Mouse (Mus musculus) spleen, postnatal 36 days (tissue): ENCODE measurements around the gene Lrrc38.
"Not testable (repeated sequence)": the region's sequence is repeated elsewhere in the genome, so short reads cannot be mapped to it uniquely, and the experiment has no call there.

Experiments used
- DNase-seq, 2 experiments: peaks; one replicate each; pipeline ENCODE4 v3.0.0; 2022; ENCODE audit warnings: low spot score in 2 of 2, mixed read lengths in 1 of 2

Gene Lrrc38

GRCm38 (mm10) chr4:143349484-143349906 lies at the start of gene Lrrc38:
Gene Lrrc38, plus strand, starts transcription at chr4:143349757.
- DNase-seq = no peak

GRCm38 (mm10) chr4:143300113-143300688 lies 49.4 kb upstream of the Lrrc38 start:
- DNase-seq = no peak

- DNase-seq = no peak
Measured at GRCm38 (mm10) chr4:143301042-143301441, 48.5 kb upstream of the Lrrc38 start.

- DNase-seq = no peak
Measured at GRCm38 (mm10) chr4:143301875-143302274, 47.7 kb upstream of the Lrrc38 start.

GRCm38 (mm10) chr4:143302279-143302890 lies 47.2 kb upstream of the Lrrc38 start:
- no peak for DNase-seq

- no peak for DNase-seq
Measured at GRCm38 (mm10) chr4:143305031-143305430, 44.5 kb upstream of the Lrrc38 start.

- DNase-seq = no peak
Measured at GRCm38 (mm10) chr4:143305987-143306772, 43.4 kb upstream of the Lrrc38 start.

GRCm38 (mm10) chr4:143311341-143311740 lies 38.2 kb upstream of the Lrrc38 start:
- no peak for DNase-seq

- DNase-seq = no peak
Measured at GRCm38 (mm10) chr4:143313299-143313698, 36.3 kb upstream of the Lrrc38 start.

GRCm38 (mm10) chr4:143324176-143324924 lies 25.2 kb upstream of the Lrrc38 start:
- DNase-seq = no peak

- no peak for DNase-seq
Measured at GRCm38 (mm10) chr4:143324925-143325624, 24.5 kb upstream of the Lrrc38 start.

- no peak for DNase-seq
Measured at GRCm38 (mm10) chr4:143325625-143325941, 24.0 kb upstream of the Lrrc38 start.

- no peak for DNase-seq
Measured at GRCm38 (mm10) chr4:143330566-143330965, 19.0 kb upstream of the Lrrc38 start.

- no peak for DNase-seq
Measured at GRCm38 (mm10) chr4:143331787-143332186, 17.8 kb upstream of the Lrrc38 start.

- no peak for DNase-seq
Measured at GRCm38 (mm10) chr4:143334145-143334544, 15.4 kb upstream of the Lrrc38 start.

GRCm38 (mm10) chr4:143334995-143335394 lies 14.6 kb upstream of the Lrrc38 start:
- no peak for DNase-seq

GRCm38 (mm10) chr4:143336096-143336495 lies 13.5 kb upstream of the Lrrc38 start:
- no peak for DNase-seq

GRCm38 (mm10) chr4:143339808-143340207 lies 9.7 kb upstream of the Lrrc38 start:
- DNase-seq = no peak

- DNase-seq = no peak
Measured at GRCm38 (mm10) chr4:143341470-143341869, 8.1 kb upstream of the Lrrc38 start.

- not testable (repeated sequence) for DNase-seq
Measured at GRCm38 (mm10) chr4:143345491-143345890, 4.1 kb upstream of the Lrrc38 start.

GRCm38 (mm10) chr4:143348678-143349077 lies 879 bp upstream of the Lrrc38 start:
- DNase-seq = no peak
